Mouse (Mus musculus): Measurements from ENCODE around the gene Htr1d.

DNA sequence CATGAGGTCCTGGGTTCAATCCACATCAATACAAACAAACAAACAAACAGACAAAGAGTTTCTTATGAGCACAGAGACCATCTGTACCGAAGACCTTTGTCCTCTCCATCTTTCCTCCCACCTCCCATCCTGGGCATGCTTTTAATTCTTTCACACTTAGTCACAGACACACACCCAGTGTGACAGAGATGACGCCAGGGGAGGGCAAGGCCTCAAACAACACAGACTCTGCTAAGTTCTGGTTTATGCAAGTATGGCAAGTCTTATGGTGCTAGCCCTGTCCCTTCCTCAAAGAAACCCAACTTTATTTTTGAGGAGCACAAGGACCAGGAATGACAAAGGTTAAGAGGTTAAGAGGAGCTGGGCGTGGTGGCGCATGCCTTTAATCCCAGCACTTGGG is 26.9 kb downstream of the Htr1d start:
- TF ChIP-seq CHD2 (IDR thresholded peaks at IDR 0.05; ENCODE audit: low read depth, low read length) (no peak), HCFC1 (IDR thresholded peaks at IDR 0.05; ENCODE audit: borderline replicate concordance, insufficient read depth, low read length) (no peak), ZNF384 (IDR thresholded peaks at IDR 0.05; ENCODE audit: low read depth, low read length) (no peak), ZC3H11A (IDR thresholded peaks at IDR 0.05; ENCODE audit: borderline replicate concordance, low read depth, low read length) (no peak)
